Mouse (Mus musculus) megakaryocyte, embryonic 14.5 days (primary cell): ENCODE measurements around the gene Chmp4b. TPM values are rescaled to one million over a fixed set of nuclear protein-coding genes. Genes with fewer than 3 reads are reported as not detected.

Source experiments
- H3K27me3 ChIP-seq: replicated peaks from 2 replicates; pipeline ENCODE3; 2012; ENCODE audit warnings: inconsistent platforms
- H3K36me3 ChIP-seq: replicated peaks from 2 replicates; pipeline ENCODE3; 2012; ENCODE audit warnings: low read length, inconsistent platforms, mixed read lengths
- H3K4me1 ChIP-seq: 2 replicates; pipeline ENCODE4 v1.6.1; 2012; ENCODE audit warnings: inconsistent platforms
- H3K4me3 ChIP-seq: replicated peaks from 2 replicates; pipeline ENCODE3; 2012; ENCODE audit warnings: moderate library complexity, mild to moderate bottlenecking, inconsistent platforms
- H3K9me3 ChIP-seq: 2 replicates; pipeline ENCODE4 v1.6.1; 2012; ENCODE audit warnings: inconsistent platforms
- FLI1 ChIP-seq: IDR thresholded peaks from 2 replicates; pipeline ENCODE4 v1.6.1; 2012; ENCODE audit warnings: low read length, inconsistent platforms, mixed read lengths
- GATA1 ChIP-seq: IDR thresholded peaks from 3 replicates; pipeline ENCODE4 v1.6.1; 2012; ENCODE audit warnings: mixed read lengths, low read length, inconsistent platforms, borderline replicate concordance
- polyA plus RNA-seq: library from polyadenylated mRNA; stranded (reverse); fragments of >175 nt; gene quantifications from 2 replicates; pipeline ENCODE4 v1.2.3, GENCODE M21; 2012; ENCODE audit warnings: low replicate concordance; ENCODE audit not compliant: insufficient read depth

Gene Chmp4b
- polyA plus RNA-seq, 1 experiment: 221 TPM

- H3K4me3 ChIP-seq: peak overlapping the region; percentile 76
Measured at GRCm38 (mm10) chr2:154712271-154712677, 60.8 kb downstream of the Chmp4b start.

GRCm38 (mm10) chr2:154713083-154713482 is 61.6 kb downstream of the Chmp4b start:
- no peaks in the 10 kb centered on the region for H3K9me3 ChIP-seq
- H3K36me3 ChIP-seq: no peaks in the 10 kb centered on the region
- peaks cover 24% of the 10 kb centered on the region for H3K4me1 ChIP-seq
- TF ChIP-seq FLI1 (no peak), GATA1 (no peak)
- no peak overlapping the region for H3K4me3 ChIP-seq
- H3K27me3 ChIP-seq: peaks cover 38% of the 10 kb centered on the region

More at GRCm38 (mm10) chr2:154712271-154712677, 60.8 kb downstream of the Chmp4b start:
- Histone ChIP-seq H3K4me1 (peaks cover 31% of the 10 kb centered on the region), H3K9me3 (no peaks in the 10 kb centered on the region), H3K36me3 (no peaks in the 10 kb centered on the region), H3K27me3 (peaks cover 42% of the 10 kb centered on the region)
- TF ChIP-seq FLI1: no peak
- TF ChIP-seq GATA1: no peak

- Histone ChIP-seq H3K9me3 (no peaks in the 10 kb centered on the region), H3K36me3 (no peaks in the 10 kb centered on the region), H3K27me3 (peaks cover 40% of the 10 kb centered on the region), H3K4me1 (peaks cover 27% of the 10 kb centered on the region), H3K4me3 (no peak overlapping the region)
- TF ChIP-seq FLI1: no peak
- no peak for TF ChIP-seq GATA1
Measured at GRCm38 (mm10) chr2:154713964-154714363, 62.5 kb downstream of the Chmp4b start.

- H3K27me3 ChIP-seq: peaks cover 42% of the 10 kb centered on the region
- no peaks in the 10 kb centered on the region for H3K9me3 ChIP-seq
- no peak for TF ChIP-seq GATA1
- TF ChIP-seq FLI1: no peak
- H3K36me3 ChIP-seq: no peaks in the 10 kb centered on the region
- H3K4me3 ChIP-seq: no peak overlapping the region
- peaks cover 26% of the 10 kb centered on the region for H3K4me1 ChIP-seq
Measured at GRCm38 (mm10) chr2:154716586-154716985, 65.1 kb downstream of the Chmp4b start.

- H3K9me3 ChIP-seq: no peaks in the 10 kb centered on the region
- H3K4me3 ChIP-seq: no peak overlapping the region
- TF ChIP-seq GATA1 (no peak), FLI1 (no peak)
- H3K4me1 ChIP-seq: peaks cover 22% of the 10 kb centered on the region
- peaks cover 42% of the 10 kb centered on the region for H3K27me3 ChIP-seq
- H3K36me3 ChIP-seq: no peaks in the 10 kb centered on the region
Measured at GRCm38 (mm10) chr2:154717081-154717480, 65.6 kb downstream of the Chmp4b start.

- TF ChIP-seq GATA1 (no peak), FLI1 (no peak)
- Histone ChIP-seq H3K9me3 (no peaks in the 10 kb centered on the region), H3K27me3 (peaks cover 50% of the 10 kb centered on the region)
Measured at GRCm38 (mm10) chr2:154718855-154719556, 67.5 kb downstream of the Chmp4b start.

GRCm38 (mm10) chr2:154720315-154720714 is 68.8 kb downstream of the Chmp4b start:
- peaks cover 10% of the 10 kb centered on the region for H3K4me1 ChIP-seq
- H3K4me3 ChIP-seq: no peak overlapping the region
- H3K9me3 ChIP-seq: peaks cover 2% of the 10 kb centered on the region; the same call in 1 of the 2 replicates
- peaks cover 54% of the 10 kb centered on the region for H3K27me3 ChIP-seq
- TF ChIP-seq GATA1: no peak
- TF ChIP-seq FLI1: no peak
- H3K36me3 ChIP-seq: no peaks in the 10 kb centered on the region

More at GRCm38 (mm10) chr2:154718855-154719556, 67.5 kb downstream of the Chmp4b start:
- Histone ChIP-seq H3K4me3 (no peak overlapping the region), H3K36me3 (no peaks in the 10 kb centered on the region), H3K4me1 (peaks cover 10% of the 10 kb centered on the region)

GRCm38 (mm10) chr2:154723473-154723872 is 72.0 kb downstream of the Chmp4b start:
- peaks cover 4% of the 10 kb centered on the region; the same call in 1 of the 2 replicates for H3K9me3 ChIP-seq
- 0 out of 2 replicates have a peak, but pooled peaks cover under 1% of the 10 kb centered on the region for H3K4me1 ChIP-seq
- no peak for TF ChIP-seq GATA1
- no peak for TF ChIP-seq FLI1
- H3K36me3 ChIP-seq: no peaks in the 10 kb centered on the region
- H3K4me3 ChIP-seq: no peak overlapping the region
- H3K27me3 ChIP-seq: peaks cover 38% of the 10 kb centered on the region

GRCm38 (mm10) chr2:154729737-154730136 is 78.2 kb downstream of the Chmp4b start:
- H3K36me3 ChIP-seq: no peaks in the 10 kb centered on the region
- H3K9me3 ChIP-seq: peaks cover 4% of the 10 kb centered on the region; the same call in 1 of the 2 replicates
- H3K27me3 ChIP-seq: peaks cover 13% of the 10 kb centered on the region
- H3K4me1 ChIP-seq: peaks cover 29% of the 10 kb centered on the region
- H3K4me3 ChIP-seq: no peak overlapping the region
- no peak for TF ChIP-seq GATA1
- TF ChIP-seq FLI1: no peak

- Histone ChIP-seq H3K27me3 (peaks cover 15% of the 10 kb centered on the region), H3K4me1 (peaks cover 29% of the 10 kb centered on the region), H3K4me3 (no peak overlapping the region), H3K36me3 (no peaks in the 10 kb centered on the region), H3K9me3 (no peaks in the 10 kb centered on the region)
- TF ChIP-seq FLI1: no peak
- no peak for TF ChIP-seq GATA1
Measured at GRCm38 (mm10) chr2:154730841-154731240, 79.3 kb downstream of the Chmp4b start.
